Mouse (Mus musculus): ENCODE data around the gene Emsy. TPM values are rescaled to one million over a fixed set of nuclear protein-coding genes. Genes with fewer than 3 reads are reported as not detected.

Emsy gene
- polyA plus RNA-seq, 1 experiment from 2014 or later: 39.7 TPM

- H3K27ac ChIP-seq: peak overlapping the region; percentile 19; the same call in 1 of the 2 replicates
- no peak overlapping the region for H3K4me3 ChIP-seq (replicated peaks)
These were observed 106.0 kb downstream of the Emsy start for GRCm38 (mm10) chr7:98550596-98550995.

GRCm38 (mm10) chr7:98548839-98549238 is 107.7 kb downstream of the Emsy start:
- H3K27ac ChIP-seq: no peak overlapping the region
- ATAC-seq (ENCODE audit: low FRiP score): no peak
- no peak overlapping the region for H3K4me2 ChIP-seq
- H3K9ac ChIP-seq: no peak overlapping the region
- H3K9me3 ChIP-seq: no peaks in the 10 kb centered on the region
- H3K4me1 ChIP-seq: no peaks in the 10 kb centered on the region
- no peaks in the 10 kb centered on the region for H3K27me3 ChIP-seq
- WGBS: 56% methylated on average over 3 of the region's 3 CpGs
- no peak overlapping the region for H3K4me3 ChIP-seq (replicated peaks)
- H3K36me3 ChIP-seq (replicated peaks): no peaks in the 10 kb centered on the region

More at GRCm38 (mm10) chr7:98550596-98550995, 106.0 kb downstream of the Emsy start:
- Histone ChIP-seq H3K4me1 (no peaks in the 10 kb centered on the region), H3K36me3 (replicated peaks) (no peaks in the 10 kb centered on the region), H3K9me3 (no peaks in the 10 kb centered on the region), H3K27me3 (no peaks in the 10 kb centered on the region), H3K9ac (no peak overlapping the region), H3K4me2 (no peak overlapping the region)
- no peak for ATAC-seq (ENCODE audit: low FRiP score)
- WGBS: 59% methylated on average over 2 of the region's 2 CpGs

- ATAC-seq (ENCODE audit: low FRiP score): no peak
- no peak overlapping the region for H3K4me2 ChIP-seq
- no peaks in the 10 kb centered on the region for H3K36me3 ChIP-seq (replicated peaks)
- H3K4me1 ChIP-seq: peaks cover 3% of the 10 kb centered on the region; the same call in 1 of the 2 replicates
- no peak overlapping the region for H3K4me3 ChIP-seq (replicated peaks)
- no peak overlapping the region for H3K27ac ChIP-seq
- H3K27me3 ChIP-seq: no peaks in the 10 kb centered on the region
- 82% methylated on average over 3 of the region's 3 CpGs for WGBS
- no peaks in the 10 kb centered on the region for H3K9me3 ChIP-seq
- H3K9ac ChIP-seq: no peak overlapping the region
These were observed 112.0 kb downstream of the Emsy start for GRCm38 (mm10) chr7:98544556-98544955.

- H3K4me1 ChIP-seq: peaks cover 3% of the 10 kb centered on the region; the same call in 1 of the 2 replicates
- no peak for ATAC-seq (ENCODE audit: low FRiP score)
- 58% methylated on average over 11 of the region's 11 CpGs for WGBS
- H3K4me3 ChIP-seq (replicated peaks): no peak overlapping the region
- H3K27ac ChIP-seq: no peak overlapping the region
- no peaks in the 10 kb centered on the region for H3K9me3 ChIP-seq
- H3K36me3 ChIP-seq (replicated peaks): no peaks in the 10 kb centered on the region
- no peak overlapping the region for H3K4me2 ChIP-seq
- H3K9ac ChIP-seq: no peak overlapping the region
- no peaks in the 10 kb centered on the region for H3K27me3 ChIP-seq
These were observed 112.7 kb downstream of the Emsy start for GRCm38 (mm10) chr7:98543853-98544370.

- ATAC-seq (ENCODE audit: low FRiP score): no peak
These were observed 113.8 kb downstream of the Emsy start for GRCm38 (mm10) chr7:98542731-98543142.

GRCm38 (mm10) chr7:98542267-98542666 is 114.3 kb downstream of the Emsy start:
- H3K4me3 ChIP-seq (replicated peaks): no peak overlapping the region
- no peak overlapping the region for H3K27ac ChIP-seq
- H3K4me2 ChIP-seq: no peak overlapping the region
- H3K36me3 ChIP-seq (replicated peaks): no peaks in the 10 kb centered on the region
- no peaks in the 10 kb centered on the region for H3K27me3 ChIP-seq
- H3K9me3 ChIP-seq: no peaks in the 10 kb centered on the region
- ATAC-seq (ENCODE audit: low FRiP score): no peak
- peaks cover 15% of the 10 kb centered on the region for H3K4me1 ChIP-seq
- WGBS: 88% methylated on average over 3 of the region's 3 CpGs
- H3K9ac ChIP-seq: no peak overlapping the region

More at GRCm38 (mm10) chr7:98542731-98543142, 113.8 kb downstream of the Emsy start:
- H3K36me3 ChIP-seq (replicated peaks): no peaks in the 10 kb centered on the region
- no peak overlapping the region for H3K4me3 ChIP-seq (replicated peaks)
- 79% methylated on average over 6 of the region's 6 CpGs for WGBS
- no peaks in the 10 kb centered on the region for H3K9me3 ChIP-seq
- no peaks in the 10 kb centered on the region for H3K27me3 ChIP-seq
- H3K4me2 ChIP-seq: no peak overlapping the region
- H3K4me1 ChIP-seq: peaks cover 11% of the 10 kb centered on the region
- H3K9ac ChIP-seq: no peak overlapping the region
- H3K27ac ChIP-seq: no peak overlapping the region

GRCm38 (mm10) chr7:98541564-98541963 is 115.0 kb downstream of the Emsy start:
- peaks cover 19% of the 10 kb centered on the region for H3K4me1 ChIP-seq
- whole genome bisulfite sequencing: 90% methylated on average over 5 of the region's 5 CpGs
- ATAC-seq (ENCODE audit: low FRiP score): no peak
- no peak overlapping the region for H3K9ac ChIP-seq
- no peak overlapping the region for H3K4me3 ChIP-seq (replicated peaks)
- H3K4me2 ChIP-seq: no peak overlapping the region
- no peaks in the 10 kb centered on the region for H3K36me3 ChIP-seq (replicated peaks)
- no peak overlapping the region for H3K27ac ChIP-seq
- no peaks in the 10 kb centered on the region for H3K9me3 ChIP-seq
- no peaks in the 10 kb centered on the region for H3K27me3 ChIP-seq

GRCm38 (mm10) chr7:98540879-98541278 is 115.7 kb downstream of the Emsy start:
- Histone ChIP-seq H3K27me3 (no peaks in the 10 kb centered on the region), H3K4me3 (replicated peaks) (no peak overlapping the region), H3K4me2 (no peak overlapping the region), H3K36me3 (replicated peaks) (no peaks in the 10 kb centered on the region), H3K9me3 (no peaks in the 10 kb centered on the region), H3K9ac (no peak overlapping the region), H3K27ac (no peak overlapping the region), H3K4me1 (peaks cover 19% of the 10 kb centered on the region)
- ATAC-seq (ENCODE audit: low FRiP score): no peak
- WGBS: 70% methylated on average over 2 of the region's 2 CpGs

GRCm38 (mm10) chr7:98537967-98538573 is 118.5 kb downstream of the Emsy start:
- H3K4me3 ChIP-seq (replicated peaks): no peak overlapping the region
- 20% methylated on average over 8 of the region's 8 CpGs for WGBS
- no peak overlapping the region for H3K9ac ChIP-seq
- H3K27me3 ChIP-seq: no peaks in the 10 kb centered on the region
- H3K27ac ChIP-seq: peak overlapping the region; percentile 25; the same call in 1 of the 2 replicates
- no peaks in the 10 kb centered on the region for H3K36me3 ChIP-seq (replicated peaks)
- peak overlapping the region; percentile 3; the same call in 1 of the 2 replicates for H3K4me2 ChIP-seq
- ATAC-seq (ENCODE audit: low FRiP score): 0 out of 2 replicates have a peak, but pooled peaks have one; percentile 20
- peaks cover 19% of the 10 kb centered on the region for H3K4me1 ChIP-seq
- H3K9me3 ChIP-seq: no peaks in the 10 kb centered on the region

GRCm38 (mm10) chr7:98537210-98537966 is 119.2 kb downstream of the Emsy start:
- Histone ChIP-seq H3K4me3 (replicated peaks) (no peak overlapping the region), H3K4me2 (peak overlapping the region; percentile 3; the same call in 1 of the 2 replicates), H3K27me3 (no peaks in the 10 kb centered on the region), H3K36me3 (replicated peaks) (no peaks in the 10 kb centered on the region), H3K27ac (peak overlapping the region; percentile 25; the same call in 1 of the 2 replicates), H3K9ac (no peak overlapping the region), H3K9me3 (no peaks in the 10 kb centered on the region), H3K4me1 (peaks cover 19% of the 10 kb centered on the region)
- peak; percentile 27; the same call in 1 of the 2 replicates for ATAC-seq (ENCODE audit: low FRiP score)
- WGBS: 22% methylated on average over 9 of the region's 10 CpGs
